Mouse (Mus musculus): ENCODE measurements around the gene Zfp871. TPM values are rescaled to one million over a fixed set of nuclear protein-coding genes. Genes with fewer than 3 reads are reported as not detected.
A peak's percentile ranks its signal among the peaks of the same experiment; 100 is the strongest.

The Zfp871 gene
- total and polyA plus RNA-seq, 3 experiments = 9.3 to 13.4 (median 9.8) TPM

DNA sequence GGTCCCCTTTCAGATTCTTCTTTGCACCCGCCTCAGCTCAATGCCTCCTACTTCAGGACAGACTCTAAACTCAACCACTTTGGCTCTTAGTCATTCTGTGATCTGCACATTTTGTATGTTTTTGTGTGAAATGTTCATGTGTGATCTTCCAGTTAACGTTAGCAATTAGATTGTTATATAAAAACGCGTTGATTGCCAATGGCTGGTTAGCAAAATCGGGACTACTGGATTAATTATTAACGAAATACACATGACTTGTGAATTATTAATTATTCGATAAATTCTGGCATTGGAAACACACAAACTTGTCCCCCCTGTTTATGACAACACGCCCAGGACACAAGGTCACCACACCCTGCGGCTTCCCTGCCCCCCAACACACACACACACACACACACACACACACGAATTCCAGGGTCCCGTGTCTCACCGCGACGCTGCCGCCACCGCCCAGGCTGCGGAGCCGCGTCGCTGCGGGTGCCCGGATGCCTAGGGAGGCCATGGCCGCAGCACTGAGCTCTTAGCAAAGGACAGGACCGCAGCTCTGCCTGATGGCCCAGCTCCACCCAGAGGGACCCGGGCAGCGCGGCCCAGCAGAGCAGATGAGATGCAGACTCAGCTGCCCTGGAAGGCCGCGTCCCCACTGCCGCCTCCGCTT is 522 bp downstream of the Zfp871 start:
- in situ Hi-C loops (cut with MboI; ENCODE audit: low pct_ligation_motif_present, low pct_unique_long_range_greater_than_20kb, low sequenced_read_pairs) (no loop called here), dilution Hi-C loops (cut with MboI; ENCODE audit: extremely low pct_ligation_motif_present, extremely low pct_unique_long_range_greater_than_20kb, low sequenced_read_pairs) (no loop called here)
- Histone ChIP-seq H3K9me3 (replicated peaks; ENCODE audit: low read length) (no peaks in the 10 kb centered on the region), H3K27ac (ENCODE audit: insufficient read depth, low read depth) (peak overlapping the region; percentile 83), H3K4me2 (ENCODE audit: insufficient read depth, low read depth, poor library complexity, severe bottlenecking) (peak overlapping the region; percentile 62), H3K9ac (ENCODE audit: insufficient read depth, low read depth) (peak overlapping the region; percentile 94), H3K27me3 (replicated peaks) (no peaks in the 10 kb centered on the region), H3K4me3 (replicated peaks in 1 of 3; ENCODE audit: low read depth in 2 of 3, low read length in 2 of 3, poor library complexity in 1 of 3) (peak overlapping the region; percentile 80 to 100 (median 98)), H3K36me3 (replicated peaks in 1 of 2; ENCODE audit: control insufficient read depth in 1 of 2, insufficient read depth in 1 of 2, low read length in 1 of 2) (peaks cover 24 to 35% of the 10 kb centered on the region in 2 experiments), H3K79me2 (replicated peaks; ENCODE audit: control insufficient read depth, extremely low read depth, insufficient read depth, poor library complexity, severe bottlenecking) (peaks cover 44% of the 10 kb centered on the region), H3K4me1 (ENCODE audit: control insufficient read depth in 1 of 2, insufficient read depth in 2 of 2) (peaks cover 7 to 16% of the 10 kb centered on the region in 2 experiments; a peak in 3 of 4 replicates)
- no peak for DNase-seq (ENCODE audit: extremely low read depth)
- TF ChIP-seq E2F4 (IDR thresholded peaks at IDR 0.05; ENCODE audit: insufficient replicate concordance, low read depth, low read length) (no peak), CTCF (conservative IDR thresholded peaks at IDR 0.05 in 1 of 2, IDR thresholded peaks at IDR 0.05 in 1 of 2; ENCODE audit: low read depth in 2 of 2, low read length in 2 of 2) (no peak), POLR2AphosphoS2 (IDR thresholded peaks at IDR 0.05; ENCODE audit: low read depth, low read length) (no peak), ZKSCAN1 (IDR thresholded peaks at IDR 0.05; ENCODE audit: borderline replicate concordance, low read depth, low read length) (no peak), GABPA (IDR thresholded peaks at IDR 0.05; ENCODE audit: insufficient replicate concordance, low read depth, low read length) (no peak), ELF1 (IDR thresholded peaks at IDR 0.05; ENCODE audit: low read depth, low read length) (no peak), CHD1 (IDR thresholded peaks at IDR 0.05; ENCODE audit: low read depth, low read length) (no peak), UBTF (IDR thresholded peaks at IDR 0.05; ENCODE audit: low read depth, low read length) (no peak), ZC3H11A (IDR thresholded peaks at IDR 0.05; ENCODE audit: low read depth, low read length) (no peak)

DNA sequence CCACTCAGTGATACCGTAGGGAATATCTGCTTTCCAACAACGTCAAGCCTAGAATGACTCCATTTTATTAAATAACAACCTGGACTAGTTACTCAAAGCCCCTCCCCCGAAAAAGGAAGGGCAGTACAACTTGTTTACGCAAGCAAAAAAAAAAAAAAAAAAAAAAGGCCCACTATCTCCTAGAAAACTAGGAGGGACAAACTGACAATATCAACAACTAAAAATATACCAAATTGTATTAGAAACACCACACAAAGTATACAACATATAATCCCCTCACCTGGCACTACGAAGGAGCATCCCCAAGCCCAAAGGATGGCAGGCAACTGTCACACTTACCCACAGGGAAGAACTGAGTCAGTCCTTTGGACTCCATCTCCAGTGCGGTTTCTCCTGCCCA is 1.1 kb downstream of the Zfp871 start:
- H3K27me3 ChIP-seq (replicated peaks) = no peaks in the 10 kb centered on the region
- H3K4me3 ChIP-seq (replicated peaks in 1 of 3; ENCODE audit: low read depth in 2 of 3, low read length in 2 of 3, poor library complexity in 1 of 3) = peak overlapping the region; percentile 80 to 100 (median 98)
- TF ChIP-seq NRF1 (IDR thresholded peaks at IDR 0.05; ENCODE audit: low read depth, low read length) = no peak
- TF ChIP-seq UBTF (IDR thresholded peaks at IDR 0.05; ENCODE audit: low read depth, low read length) = no peak
- TF ChIP-seq USF2 (conservative IDR thresholded peaks at IDR 0.05; ENCODE audit: low read depth, low read length) = no peak
- TF ChIP-seq ZNF384 (IDR thresholded peaks at IDR 0.05; ENCODE audit: low read depth, low read length) = peak; percentile 68
- TF ChIP-seq RCOR1 (conservative IDR thresholded peaks at IDR 0.05; ENCODE audit: low read depth, low read length) = no peak
- no peak overlapping the region for H3K27ac ChIP-seq (ENCODE audit: insufficient read depth, low read depth)
- dilution Hi-C loops (cut with MboI; ENCODE audit: extremely low pct_ligation_motif_present, extremely low pct_unique_long_range_greater_than_20kb, low sequenced_read_pairs) = no loop called here
- H3K9ac ChIP-seq (ENCODE audit: insufficient read depth, low read depth) = peak overlapping the region; percentile 94; the same call in 1 of the 2 replicates
- no peaks in the 10 kb centered on the region for H3K9me3 ChIP-seq (replicated peaks; ENCODE audit: low read length)
- peak overlapping the region; percentile 99 for H3K4me2 ChIP-seq (ENCODE audit: insufficient read depth, low read depth, poor library complexity, severe bottlenecking)
- peaks cover 7 to 16% of the 10 kb centered on the region in 2 experiments; a peak in 3 of 4 replicates for H3K4me1 ChIP-seq (ENCODE audit: control insufficient read depth in 1 of 2, insufficient read depth in 2 of 2)
- peaks cover 48% of the 10 kb centered on the region for H3K79me2 ChIP-seq (replicated peaks; ENCODE audit: control insufficient read depth, extremely low read depth, insufficient read depth, poor library complexity, severe bottlenecking)
- DNase-seq (ENCODE audit: extremely low read depth) = no peak
- in situ Hi-C loops (cut with MboI; ENCODE audit: low pct_ligation_motif_present, low pct_unique_long_range_greater_than_20kb, low sequenced_read_pairs) = no loop called here
- H3K36me3 ChIP-seq (replicated peaks in 1 of 2; ENCODE audit: control insufficient read depth in 1 of 2, insufficient read depth in 1 of 2, low read length in 1 of 2) = peaks cover 24 to 37% of the 10 kb centered on the region in 2 experiments

Measured in CH12.LX (cell line).